Mouse (Mus musculus): ENCODE results near the gene Pde2a. TPM values are rescaled to one million over a fixed set of nuclear protein-coding genes. Genes with fewer than 3 reads are reported as not detected.
A peak's percentile ranks its signal among the peaks of the same experiment; 100 is the strongest.

Gene Pde2a
- polyA plus RNA-seq, 1 experiment = 2.9 TPM

DNA sequence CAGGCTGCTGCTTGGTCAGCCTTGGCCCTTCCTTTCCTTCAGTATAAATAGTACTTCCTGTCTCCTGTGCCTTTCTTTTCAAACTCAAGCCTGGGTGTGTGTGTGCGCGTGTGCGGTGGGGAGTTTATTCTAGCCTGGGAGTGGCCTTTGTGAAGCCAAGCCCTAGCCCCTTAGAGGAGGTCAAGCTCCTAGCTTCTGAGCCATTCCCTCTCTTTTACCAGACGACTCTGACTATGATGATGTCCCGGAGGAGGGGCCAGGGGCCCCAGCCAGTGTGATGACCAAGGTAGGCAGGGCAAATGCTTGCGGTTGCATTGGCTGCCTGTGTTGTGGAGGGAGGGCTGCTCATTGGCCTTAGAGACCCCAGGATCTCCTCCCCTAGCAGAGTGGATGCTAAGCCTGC is 36.2 kb upstream of the Pde2a start:
- TF ChIP-seq CTCF (IDR thresholded peaks at IDR 0.05; ENCODE audit: low read depth, low read length) (no peak), POLR2A (IDR thresholded peaks at IDR 0.05; ENCODE audit: insufficient read depth, low read length) (no peak), EP300 (IDR thresholded peaks at IDR 0.05; ENCODE audit: insufficient read depth, low read depth, low read length) (0 out of 2 replicates have a peak, but pooled peaks have one; percentile 14)
- no peaks in the 10 kb centered on the region for H3K36me3 ChIP-seq (ENCODE audit: control insufficient read depth, insufficient read depth, low read length, poor library complexity, severe bottlenecking)
- H3K4me1 ChIP-seq (ENCODE audit: control insufficient read depth, insufficient read depth, low read length) = peaks cover 4% of the 10 kb centered on the region
- no peaks in the 10 kb centered on the region for H3K9me3 ChIP-seq (replicated peaks; ENCODE audit: control insufficient read depth, insufficient read depth, low read length, poor library complexity, severe bottlenecking)
- 0 out of 2 replicates have a peak overlapping the region, but pooled peaks have one; percentile 22 for H3K27ac ChIP-seq (ENCODE audit: insufficient read depth, low read length)
- H3K27me3 ChIP-seq (ENCODE audit: control insufficient read depth, insufficient read depth, low read length, poor library complexity, severe bottlenecking) = no peaks in the 10 kb centered on the region
- H3K9ac ChIP-seq (ENCODE audit: low read depth, poor library complexity, severe bottlenecking) = no peak overlapping the region
- no peak overlapping the region for H3K4me3 ChIP-seq (ENCODE audit: low read depth, low read length)

DNA sequence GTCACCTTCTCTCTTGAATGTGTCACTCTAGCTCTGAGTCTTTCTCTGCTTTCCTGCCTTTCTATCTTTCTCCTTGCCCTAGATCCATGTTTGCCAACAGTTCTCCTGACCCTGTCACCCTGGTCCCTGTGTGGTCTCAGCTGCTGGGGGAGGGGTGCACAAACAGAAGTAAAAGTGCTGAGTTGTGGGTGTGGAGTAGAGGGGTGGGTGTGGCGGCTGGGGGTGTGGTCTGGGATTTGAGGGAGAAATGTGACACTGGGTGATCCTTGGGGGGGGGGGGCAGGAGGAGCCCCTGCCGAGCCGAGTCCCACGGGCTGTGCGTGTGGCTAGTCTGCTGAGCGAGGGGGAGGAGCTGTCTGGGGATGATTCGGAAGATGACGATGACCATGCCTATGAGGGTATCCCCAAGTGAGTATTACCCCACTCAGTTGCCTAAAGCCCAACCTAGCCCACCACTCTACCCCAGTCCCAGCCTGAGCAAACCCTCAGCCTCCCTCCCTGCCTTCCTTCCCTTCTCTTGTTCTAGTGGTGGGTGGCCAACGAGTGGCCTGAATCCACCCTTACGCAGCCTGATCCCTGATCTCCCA is 35.5 kb upstream of the Pde2a start:
- Histone ChIP-seq H3K27ac (ENCODE audit: insufficient read depth, low read length) (0 out of 2 replicates have a peak overlapping the region, but pooled peaks have one; percentile 22), H3K9ac (ENCODE audit: low read depth, poor library complexity, severe bottlenecking) (no peak overlapping the region), H3K27me3 (ENCODE audit: control insufficient read depth, insufficient read depth, low read length, poor library complexity, severe bottlenecking) (no peaks in the 10 kb centered on the region), H3K4me1 (ENCODE audit: control insufficient read depth, insufficient read depth, low read length) (peaks cover 4% of the 10 kb centered on the region), H3K9me3 (replicated peaks; ENCODE audit: control insufficient read depth, insufficient read depth, low read length, poor library complexity, severe bottlenecking) (no peaks in the 10 kb centered on the region), H3K4me3 (ENCODE audit: low read depth, low read length) (no peak overlapping the region), H3K36me3 (ENCODE audit: control insufficient read depth, insufficient read depth, low read length, poor library complexity, severe bottlenecking) (no peaks in the 10 kb centered on the region)
- TF ChIP-seq CTCF (IDR thresholded peaks at IDR 0.05; ENCODE audit: low read depth, low read length) (no peak), EP300 (IDR thresholded peaks at IDR 0.05; ENCODE audit: insufficient read depth, low read depth, low read length) (no peak), POLR2A (IDR thresholded peaks at IDR 0.05; ENCODE audit: insufficient read depth, low read length) (no peak)

DNA sequence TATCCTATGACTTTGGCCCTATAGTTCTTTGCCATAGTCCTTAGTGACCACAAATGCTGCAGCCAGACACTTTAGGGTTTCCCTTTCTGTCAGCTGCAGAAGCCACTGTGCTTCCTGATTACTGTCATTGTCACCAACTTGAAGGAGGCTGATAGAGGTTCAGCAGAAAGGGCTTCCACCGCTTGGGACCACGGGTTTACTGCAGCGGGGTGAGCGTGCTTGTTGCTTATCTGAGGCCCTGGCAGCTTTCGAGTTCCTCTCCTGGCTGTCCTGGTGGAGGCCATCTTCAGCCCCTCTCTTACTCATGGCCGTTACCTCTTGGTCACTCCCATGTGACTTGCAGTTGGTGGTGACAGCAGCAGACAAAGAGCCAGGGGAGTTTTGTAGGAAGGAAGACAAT is 32.2 kb upstream of the Pde2a start:
- Histone ChIP-seq H3K27me3 (ENCODE audit: control insufficient read depth, insufficient read depth, low read length, poor library complexity, severe bottlenecking) (no peaks in the 10 kb centered on the region), H3K4me1 (ENCODE audit: control insufficient read depth, insufficient read depth, low read length) (peaks cover 6% of the 10 kb centered on the region), H3K27ac (ENCODE audit: insufficient read depth, low read length) (no peak overlapping the region), H3K4me3 (ENCODE audit: low read depth, low read length) (no peak overlapping the region), H3K36me3 (ENCODE audit: control insufficient read depth, insufficient read depth, low read length, poor library complexity, severe bottlenecking) (no peaks in the 10 kb centered on the region), H3K9ac (ENCODE audit: low read depth, poor library complexity, severe bottlenecking) (no peak overlapping the region), H3K9me3 (replicated peaks; ENCODE audit: control insufficient read depth, insufficient read depth, low read length, poor library complexity, severe bottlenecking) (no peaks in the 10 kb centered on the region)
- no peak for TF ChIP-seq CTCF (IDR thresholded peaks at IDR 0.05; ENCODE audit: low read depth, low read length)
- no peak for TF ChIP-seq EP300 (IDR thresholded peaks at IDR 0.05; ENCODE audit: insufficient read depth, low read depth, low read length)
- TF ChIP-seq POLR2A (IDR thresholded peaks at IDR 0.05; ENCODE audit: insufficient read depth, low read length) = no peak

DNA sequence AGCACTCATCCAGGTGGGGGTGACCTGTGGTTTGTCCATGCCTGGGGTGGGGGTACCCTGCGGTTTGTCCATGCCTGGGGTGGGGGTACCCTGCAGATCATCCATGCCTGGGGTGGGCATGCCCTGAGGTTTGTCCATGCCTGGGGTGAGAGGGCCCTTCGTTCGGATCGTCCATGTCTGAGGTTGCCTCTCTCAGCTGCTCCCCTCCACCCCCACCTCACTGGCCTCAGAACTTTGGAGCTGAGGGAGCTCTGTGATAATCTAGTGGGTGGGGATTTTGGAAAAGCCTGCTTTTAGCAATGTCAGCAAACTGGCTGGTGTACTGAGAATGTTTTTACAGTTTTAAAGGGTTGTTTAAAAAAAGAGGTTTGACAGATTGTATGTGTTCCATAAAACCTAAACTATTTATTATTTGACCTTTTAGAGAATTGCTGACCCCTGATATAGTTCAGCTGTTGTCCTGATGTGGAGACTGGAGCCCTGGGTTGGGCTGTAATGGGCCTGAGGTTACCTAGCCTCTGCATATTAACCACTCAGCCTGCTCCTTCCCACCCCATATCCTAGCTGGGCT is 29.5 kb upstream of the Pde2a start:
- H3K36me3 ChIP-seq (ENCODE audit: control insufficient read depth, insufficient read depth, low read length, poor library complexity, severe bottlenecking) = no peaks in the 10 kb centered on the region
- no peaks in the 10 kb centered on the region for H3K27me3 ChIP-seq (ENCODE audit: control insufficient read depth, insufficient read depth, low read length, poor library complexity, severe bottlenecking)
- TF ChIP-seq POLR2A (IDR thresholded peaks at IDR 0.05; ENCODE audit: insufficient read depth, low read length) = no peak
- no peak for TF ChIP-seq CTCF (IDR thresholded peaks at IDR 0.05; ENCODE audit: low read depth, low read length)
- no peak for TF ChIP-seq EP300 (IDR thresholded peaks at IDR 0.05; ENCODE audit: insufficient read depth, low read depth, low read length)
- no peak overlapping the region for H3K4me3 ChIP-seq (ENCODE audit: low read depth, low read length)
- no peaks in the 10 kb centered on the region for H3K9me3 ChIP-seq (replicated peaks; ENCODE audit: control insufficient read depth, insufficient read depth, low read length, poor library complexity, severe bottlenecking)
- peaks cover 2% of the 10 kb centered on the region for H3K4me1 ChIP-seq (ENCODE audit: control insufficient read depth, insufficient read depth, low read length)
- no peak overlapping the region for H3K27ac ChIP-seq (ENCODE audit: insufficient read depth, low read length)
- H3K9ac ChIP-seq (ENCODE audit: low read depth, poor library complexity, severe bottlenecking) = no peak overlapping the region

DNA sequence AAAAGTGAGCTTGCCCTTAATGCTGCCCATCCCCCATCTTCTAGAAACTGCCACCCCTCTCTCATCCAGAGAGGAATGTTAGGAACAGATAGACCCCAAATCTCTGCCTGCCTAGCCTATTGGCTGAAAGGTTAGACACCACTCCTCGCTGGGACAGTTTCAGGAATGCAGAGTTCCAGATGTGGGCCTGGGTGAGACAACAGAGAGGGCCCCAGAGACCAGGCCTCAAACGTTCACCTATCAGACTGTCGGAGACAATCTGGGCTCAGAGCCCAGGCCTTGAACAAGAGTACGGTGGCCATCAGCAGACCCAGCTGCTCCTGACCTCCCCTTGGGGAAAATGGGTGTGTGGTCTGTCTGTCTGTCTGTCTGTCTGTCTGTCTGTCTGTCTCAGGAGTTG is 28.5 kb upstream of the Pde2a start:
- no peaks in the 10 kb centered on the region for H3K36me3 ChIP-seq (ENCODE audit: control insufficient read depth, insufficient read depth, low read length, poor library complexity, severe bottlenecking)
- no peak overlapping the region for H3K4me3 ChIP-seq (ENCODE audit: low read depth, low read length)
- H3K27me3 ChIP-seq (ENCODE audit: control insufficient read depth, insufficient read depth, low read length, poor library complexity, severe bottlenecking) = no peaks in the 10 kb centered on the region
- peak overlapping the region; percentile 37; the same call in 1 of the 2 replicates for H3K27ac ChIP-seq (ENCODE audit: insufficient read depth, low read length)
- TF ChIP-seq POLR2A (IDR thresholded peaks at IDR 0.05; ENCODE audit: insufficient read depth, low read length) (no peak), CTCF (IDR thresholded peaks at IDR 0.05; ENCODE audit: low read depth, low read length) (no peak), EP300 (IDR thresholded peaks at IDR 0.05; ENCODE audit: insufficient read depth, low read depth, low read length) (no peak)
- no peak overlapping the region for H3K9ac ChIP-seq (ENCODE audit: low read depth, poor library complexity, severe bottlenecking)
- no peaks in the 10 kb centered on the region for H3K9me3 ChIP-seq (replicated peaks; ENCODE audit: control insufficient read depth, insufficient read depth, low read length, poor library complexity, severe bottlenecking)
- peaks cover 2% of the 10 kb centered on the region for H3K4me1 ChIP-seq (ENCODE audit: control insufficient read depth, insufficient read depth, low read length)

Data from ES-Bruce4 (cell line).